Mouse (Mus musculus): Measurements from ENCODE around the gene Tecr. TPM values are rescaled to one million over a fixed set of nuclear protein-coding genes. Genes with fewer than 3 reads are reported as not detected.
A peak's percentile ranks its signal among the peaks of the same experiment; 100 is the strongest.
"Not testable (repeated sequence)": the region's sequence is repeated elsewhere in the genome, so short reads cannot be mapped to it uniquely, and the experiment has no call there.

Tecr gene
- polyA plus RNA-seq, 1 experiment from 2014 or later, result 445 TPM

DNA sequence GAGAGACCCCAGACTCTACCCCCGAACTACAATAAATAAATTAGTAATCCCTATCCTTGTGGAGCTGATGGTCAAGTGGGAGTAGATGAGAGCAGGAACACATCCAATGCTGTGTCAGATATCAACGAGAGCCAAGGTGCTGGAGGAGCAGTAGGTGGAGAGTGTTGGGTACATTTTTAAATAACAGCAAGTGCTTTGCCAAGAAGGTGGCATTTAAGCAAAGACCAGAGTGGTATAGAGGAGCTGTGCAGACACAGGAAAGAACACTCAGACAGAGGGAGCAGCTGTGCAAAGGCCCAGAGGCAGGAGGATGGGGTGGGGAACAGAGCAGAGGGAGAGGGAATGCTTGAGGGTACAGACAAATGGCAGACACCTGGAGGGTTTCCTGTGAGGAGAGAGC, 9.3 kb upstream of the Tecr start:
- Histone ChIP-seq H3K27me3 (replicated peaks) (no peaks in the 10 kb centered on the region), H3K9me3 (replicated peaks) (no peaks in the 10 kb centered on the region), H3K36me3 (peaks cover 20% of the 10 kb centered on the region), H3K27ac (ENCODE audit: poor library complexity, severe bottlenecking) (no peak overlapping the region), H3K4me3 (no peak overlapping the region), H3K4me1 (replicated peaks) (peaks cover 2% of the 10 kb centered on the region; the same call in 1 of the 2 replicates), H3K9ac (no peak overlapping the region), H3K4me2 (no peak overlapping the region)
- WGBS, result 75% methylated on average over 2 of the region's 2 CpGs
- no peak for ATAC-seq (ENCODE audit: insufficient number of reproducible peaks, low FRiP score)

DNA sequence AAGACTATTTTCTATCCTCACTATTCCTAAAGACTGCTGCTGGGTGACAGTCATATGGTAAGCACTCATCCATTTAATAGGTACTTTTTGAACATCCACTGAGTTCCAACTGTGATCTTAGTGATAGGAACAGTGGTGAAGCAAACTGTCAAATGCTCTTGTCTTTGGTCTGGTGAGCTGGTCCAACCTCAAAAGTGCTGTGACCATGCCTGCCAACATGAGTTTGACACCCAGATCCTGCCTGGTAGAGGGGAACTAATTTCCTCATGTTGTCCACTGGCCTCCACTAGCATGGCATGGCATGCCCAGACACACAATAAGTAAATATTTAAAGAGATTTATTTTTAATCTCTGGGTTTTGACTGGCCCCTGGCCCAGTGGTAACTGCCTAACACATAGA, 8.9 kb upstream of the Tecr start:
- Histone ChIP-seq H3K9ac (no peak overlapping the region), H3K9me3 (replicated peaks) (no peaks in the 10 kb centered on the region), H3K4me1 (replicated peaks) (no peaks in the 10 kb centered on the region), H3K27ac (ENCODE audit: poor library complexity, severe bottlenecking) (no peak overlapping the region), H3K4me3 (no peak overlapping the region), H3K4me2 (no peak overlapping the region), H3K36me3 (peaks cover 25% of the 10 kb centered on the region), H3K27me3 (replicated peaks) (no peaks in the 10 kb centered on the region)
- ATAC-seq (ENCODE audit: insufficient number of reproducible peaks, low FRiP score), result no peak

DNA sequence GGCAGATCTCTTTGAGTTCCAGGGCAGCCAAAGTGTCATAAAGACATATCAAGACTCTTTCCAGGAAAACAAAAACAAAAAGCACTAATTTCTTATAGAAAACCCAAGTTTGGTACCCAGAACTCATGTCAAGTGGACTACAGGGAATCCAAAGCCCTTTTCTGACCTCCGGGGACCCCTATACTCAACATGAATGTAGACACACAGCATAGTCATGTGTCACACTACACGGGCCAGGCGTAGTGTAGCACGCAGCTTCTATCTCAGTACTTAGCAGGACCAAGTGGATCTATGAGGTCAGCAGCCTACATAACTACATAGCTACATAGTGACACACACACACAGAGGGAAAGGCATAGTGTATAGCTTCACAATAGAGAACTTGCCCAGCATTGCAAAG, 5.9 kb upstream of the Tecr start:
- Histone ChIP-seq H3K27me3 (replicated peaks) (no peaks in the 10 kb centered on the region), H3K36me3 (peaks cover 44% of the 10 kb centered on the region), H3K4me1 (replicated peaks) (peaks cover 13% of the 10 kb centered on the region), H3K4me2 (no peak overlapping the region), H3K27ac (ENCODE audit: poor library complexity, severe bottlenecking) (no peak overlapping the region), H3K4me3 (no peak overlapping the region), H3K9me3 (replicated peaks) (no peaks in the 10 kb centered on the region), H3K9ac (no peak overlapping the region)
- WGBS, result 89% methylated on average over 4 of the region's 4 CpGs
- ATAC-seq (ENCODE audit: insufficient number of reproducible peaks, low FRiP score), result no peak

DNA sequence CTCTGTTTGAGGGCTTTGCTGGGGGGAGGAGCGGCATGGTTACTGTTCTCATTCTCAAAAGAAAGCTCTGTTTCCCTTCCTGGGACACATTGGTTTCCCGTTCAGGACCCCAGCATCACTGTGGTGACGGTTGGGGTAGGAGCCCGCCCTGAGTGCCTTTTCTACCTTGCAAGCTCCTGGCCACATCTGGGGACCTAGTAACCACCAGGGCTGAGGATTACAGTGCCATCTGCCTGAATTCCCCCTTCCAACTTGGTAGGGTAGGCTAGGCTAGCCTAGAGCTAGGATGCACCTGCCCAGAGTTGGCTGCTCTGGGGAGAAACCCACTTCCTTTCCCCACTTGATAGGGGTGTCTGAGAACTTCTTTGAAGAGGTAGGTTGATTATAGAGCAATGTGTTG, 4.2 kb upstream of the Tecr start:
- Histone ChIP-seq H3K4me2 (no peak overlapping the region), H3K27me3 (replicated peaks) (no peaks in the 10 kb centered on the region), H3K36me3 (peaks cover 44% of the 10 kb centered on the region), H3K4me1 (replicated peaks) (peaks cover 17% of the 10 kb centered on the region), H3K27ac (ENCODE audit: poor library complexity, severe bottlenecking) (no peak overlapping the region), H3K4me3 (no peak overlapping the region), H3K9me3 (replicated peaks) (no peaks in the 10 kb centered on the region), H3K9ac (no peak overlapping the region)
- WGBS, result 94% methylated on average over 4 of the region's 4 CpGs
- ATAC-seq (ENCODE audit: insufficient number of reproducible peaks, low FRiP score), result no peak

DNA sequence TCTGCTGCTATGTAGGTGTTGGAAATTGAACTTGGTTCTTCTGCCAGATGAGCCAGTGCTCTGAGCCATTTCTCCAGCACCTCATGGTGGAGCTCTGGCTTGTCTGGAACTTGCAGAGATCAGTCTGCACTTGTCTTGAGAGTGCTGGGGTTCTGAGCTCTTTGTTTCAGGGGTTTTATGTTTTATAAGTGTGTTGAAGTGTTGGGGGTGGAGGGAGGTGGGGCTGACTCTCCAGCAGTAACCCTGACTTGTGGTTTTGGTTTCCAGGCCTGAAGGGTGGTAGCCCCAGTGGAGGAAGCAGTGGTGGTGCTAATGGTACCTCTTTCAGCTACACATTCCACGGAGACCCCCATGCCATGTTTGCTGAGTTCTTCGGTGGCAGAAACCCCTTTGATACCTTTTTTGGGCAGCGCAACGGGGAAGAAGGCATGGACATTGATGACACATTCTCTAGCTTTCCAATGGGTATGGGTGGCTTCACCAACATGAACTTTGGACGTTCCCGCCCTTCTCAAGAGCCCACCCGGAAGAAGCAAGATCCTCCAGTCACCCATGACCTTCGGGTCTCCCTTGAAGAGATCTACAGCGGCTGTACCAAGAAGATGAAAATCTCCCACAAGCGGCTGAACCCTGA, 1.9 kb upstream of the Tecr start:
- Histone ChIP-seq H3K4me1 (replicated peaks) (peaks cover 19% of the 10 kb centered on the region), H3K27ac (ENCODE audit: poor library complexity, severe bottlenecking) (no peak overlapping the region), H3K9me3 (replicated peaks) (no peaks in the 10 kb centered on the region), H3K4me3 (peak overlapping the region; percentile 73), H3K9ac (peak overlapping the region; percentile 91), H3K4me2 (peak overlapping the region; percentile 80), H3K27me3 (replicated peaks) (no peaks in the 10 kb centered on the region), H3K36me3 (peaks cover 44% of the 10 kb centered on the region)
- no peak for ATAC-seq (ENCODE audit: insufficient number of reproducible peaks, low FRiP score)
- 92% methylated on average over 10 of the region's 10 CpGs for WGBS

DNA sequence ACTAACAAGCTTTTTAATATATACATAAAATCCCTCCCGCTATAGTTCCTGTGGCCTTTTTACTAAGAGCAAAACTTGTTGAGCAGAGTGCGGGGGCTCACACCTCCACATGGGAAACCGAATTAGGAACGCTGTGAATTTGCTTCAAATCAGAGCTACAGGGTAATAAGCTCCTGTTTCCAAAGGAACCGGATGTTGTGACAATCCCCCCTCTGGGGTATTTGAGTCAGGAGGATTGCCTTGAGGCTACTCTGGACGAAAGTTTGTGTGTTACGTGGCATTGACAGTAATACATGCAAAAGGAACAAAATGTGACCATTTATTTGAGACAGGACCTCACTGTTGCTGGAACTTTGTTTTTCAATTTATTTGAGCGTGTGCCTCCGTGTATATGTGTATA, 1.3 kb upstream of the Tecr start:
- Histone ChIP-seq H3K9ac (peak overlapping the region; percentile 91), H3K36me3 (peaks cover 41% of the 10 kb centered on the region), H3K27ac (ENCODE audit: poor library complexity, severe bottlenecking) (peak overlapping the region; percentile 99), H3K4me1 (replicated peaks) (peaks cover 19% of the 10 kb centered on the region), H3K27me3 (replicated peaks) (no peaks in the 10 kb centered on the region), H3K4me3 (peak overlapping the region; percentile 73), H3K4me2 (peak overlapping the region; percentile 80), H3K9me3 (replicated peaks) (no peaks in the 10 kb centered on the region)
- 31% methylated on average over 9 of the region's 9 CpGs for WGBS
- no peak for ATAC-seq (ENCODE audit: insufficient number of reproducible peaks, low FRiP score)

DNA sequence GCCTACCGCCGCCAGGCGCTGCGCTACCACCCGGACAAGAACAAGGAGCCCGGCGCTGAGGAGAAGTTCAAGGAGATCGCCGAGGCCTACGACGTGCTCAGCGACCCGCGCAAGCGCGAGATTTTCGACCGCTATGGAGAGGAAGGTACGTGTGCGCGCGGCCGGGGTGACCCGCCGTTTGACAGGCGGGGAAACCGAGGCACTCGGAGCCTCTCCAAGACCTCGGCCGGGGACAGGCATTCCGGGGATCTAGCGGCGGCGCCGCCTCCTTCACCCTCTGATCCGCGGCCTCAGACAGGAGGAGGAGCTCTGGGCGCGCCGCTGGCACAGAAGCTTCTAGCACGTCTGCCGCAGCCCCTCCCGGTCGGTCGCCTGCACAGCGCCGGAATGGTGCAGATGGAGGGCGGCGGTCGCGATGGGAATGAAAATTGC, 643 bp upstream of the Tecr start:
- H3K27ac ChIP-seq (ENCODE audit: poor library complexity, severe bottlenecking), result peak overlapping the region; percentile 99
- peak; percentile 83 for ATAC-seq (ENCODE audit: insufficient number of reproducible peaks, low FRiP score)
- 0% methylated on average over 51 of the region's 51 CpGs for WGBS
- H3K36me3 ChIP-seq, result peaks cover 36% of the 10 kb centered on the region
- H3K27me3 ChIP-seq (replicated peaks), result no peaks in the 10 kb centered on the region
- no peaks in the 10 kb centered on the region for H3K9me3 ChIP-seq (replicated peaks)
- peak overlapping the region; percentile 91 for H3K9ac ChIP-seq
- H3K4me2 ChIP-seq, result peak overlapping the region; percentile 80
- peak overlapping the region; percentile 73 for H3K4me3 ChIP-seq
- peaks cover 19% of the 10 kb centered on the region for H3K4me1 ChIP-seq (replicated peaks)

DNA sequence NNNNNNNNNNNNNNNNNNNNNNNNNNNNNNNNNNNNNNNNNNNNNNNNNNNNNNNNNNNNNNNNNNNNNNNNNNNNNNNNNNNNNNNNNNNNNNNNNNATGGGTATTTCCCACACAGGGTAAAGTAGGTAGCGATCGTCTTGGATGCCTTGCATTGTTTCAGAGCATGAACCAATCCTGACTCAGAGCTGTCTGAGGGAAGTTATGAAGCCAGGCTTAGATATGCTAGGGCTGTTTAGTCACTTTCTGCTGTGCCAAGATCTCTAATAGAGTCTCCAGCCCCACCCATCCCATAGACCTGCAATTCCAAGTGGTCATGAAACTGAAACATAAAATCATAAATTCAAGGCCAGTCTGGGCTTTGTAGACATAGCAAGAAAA, 5.1 kb downstream of the Tecr start:
- no peaks in the 10 kb centered on the region for H3K9me3 ChIP-seq (replicated peaks)
- no peak for ATAC-seq (ENCODE audit: insufficient number of reproducible peaks, low FRiP score)
- 56% methylated on average over 2 of the region's 2 CpGs for WGBS
- H3K4me3 ChIP-seq, result no peak overlapping the region
- no peaks in the 10 kb centered on the region for H3K36me3 ChIP-seq
- H3K4me1 ChIP-seq (replicated peaks), result peaks cover 23% of the 10 kb centered on the region
- no peaks in the 10 kb centered on the region for H3K27me3 ChIP-seq (replicated peaks)
- no peak overlapping the region for H3K27ac ChIP-seq (ENCODE audit: poor library complexity, severe bottlenecking)
- no peak overlapping the region for H3K4me2 ChIP-seq
- no peak overlapping the region for H3K9ac ChIP-seq

DNA sequence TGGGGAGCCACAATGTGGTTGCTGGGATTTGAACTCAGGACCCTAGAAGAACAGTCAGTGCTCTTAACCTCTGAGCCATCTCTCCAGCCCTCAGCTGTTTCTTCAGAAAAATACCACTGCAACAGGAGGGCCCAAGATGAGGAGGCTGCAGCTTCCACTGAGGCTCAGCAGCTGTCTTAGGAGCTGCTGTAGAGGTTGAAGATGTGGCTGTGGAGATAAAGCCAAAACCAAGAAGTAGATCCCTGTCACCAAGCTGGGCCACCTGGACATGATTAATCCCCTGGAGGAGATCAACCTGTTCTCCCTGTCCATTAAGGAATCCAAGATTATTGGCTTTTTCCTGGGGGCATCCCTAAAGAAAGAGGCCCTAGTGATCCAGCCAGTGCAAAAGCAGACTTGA, 8.0 kb downstream of the Tecr start:
- Histone ChIP-seq H3K36me3 (no peaks in the 10 kb centered on the region), H3K4me1 (replicated peaks) (peaks cover 17% of the 10 kb centered on the region; the same call in 1 of the 2 replicates), H3K27me3 (replicated peaks) (no peaks in the 10 kb centered on the region), H3K9ac (no peak overlapping the region), H3K4me2 (no peak overlapping the region), H3K27ac (ENCODE audit: poor library complexity, severe bottlenecking) (no peak overlapping the region), H3K4me3 (no peak overlapping the region), H3K9me3 (replicated peaks) (no peaks in the 10 kb centered on the region)
- no peak for ATAC-seq (ENCODE audit: insufficient number of reproducible peaks, low FRiP score)

DNA sequence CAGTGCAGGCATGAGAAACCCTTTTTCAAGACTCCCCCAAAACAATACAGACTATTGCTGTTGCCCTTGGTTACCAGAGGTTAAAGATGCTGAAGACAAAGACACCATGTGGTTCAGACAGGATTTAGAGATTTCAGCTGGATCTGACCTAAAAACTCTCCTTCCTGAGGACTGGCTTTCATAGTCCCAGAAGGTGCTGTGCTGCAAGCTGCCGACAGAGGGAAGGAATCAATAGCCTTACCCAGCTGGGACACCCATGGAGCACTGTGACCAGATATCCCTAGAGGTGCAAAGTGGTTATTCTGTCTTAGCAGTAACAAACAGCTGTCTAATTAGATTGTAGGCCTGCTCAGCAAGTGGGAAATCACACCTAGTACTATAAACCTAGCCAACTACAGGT, 9.6 kb downstream of the Tecr start:
- Histone ChIP-seq H3K4me1 (replicated peaks) (peaks cover 21% of the 10 kb centered on the region), H3K27ac (ENCODE audit: poor library complexity, severe bottlenecking) (no peak overlapping the region), H3K9ac (no peak overlapping the region), H3K27me3 (replicated peaks) (no peaks in the 10 kb centered on the region), H3K36me3 (no peaks in the 10 kb centered on the region), H3K4me3 (no peak overlapping the region), H3K9me3 (replicated peaks) (no peaks in the 10 kb centered on the region), H3K4me2 (no peak overlapping the region)
- 6% methylated on average over 1 of the region's 1 CpGs for WGBS
- no peak for ATAC-seq (ENCODE audit: insufficient number of reproducible peaks, low FRiP score)

DNA sequence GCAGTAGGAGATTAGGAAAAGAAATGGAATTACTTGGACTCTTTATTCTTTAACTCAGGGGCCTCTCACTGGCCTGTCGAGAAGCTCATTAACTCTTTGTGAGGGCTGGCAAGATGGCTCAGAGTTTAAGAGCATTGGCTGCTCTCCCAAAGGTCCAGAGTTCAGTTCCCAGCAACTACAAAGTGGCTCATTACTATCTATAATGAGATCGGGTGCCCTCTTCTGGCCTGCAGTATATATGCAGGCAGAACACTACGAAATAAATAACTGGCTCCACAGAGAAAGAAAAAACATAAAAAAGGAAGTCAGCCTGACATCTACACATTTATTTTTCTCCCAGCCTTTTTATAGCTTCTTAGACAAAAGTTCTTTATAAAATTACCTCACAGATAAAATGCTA, 11.4 kb downstream of the Tecr start:
- no peak overlapping the region for H3K4me3 ChIP-seq
- no peaks in the 10 kb centered on the region for H3K9me3 ChIP-seq (replicated peaks)
- H3K9ac ChIP-seq, result no peak overlapping the region
- H3K36me3 ChIP-seq, result peaks cover 6% of the 10 kb centered on the region; the same call in 1 of the 2 replicates
- H3K4me1 ChIP-seq (replicated peaks), result peaks cover 29% of the 10 kb centered on the region
- no peak overlapping the region for H3K27ac ChIP-seq (ENCODE audit: poor library complexity, severe bottlenecking)
- H3K4me2 ChIP-seq, result no peak overlapping the region
- H3K27me3 ChIP-seq (replicated peaks), result no peaks in the 10 kb centered on the region
- no peak for ATAC-seq (ENCODE audit: insufficient number of reproducible peaks, low FRiP score)
- WGBS, result 20% methylated on average over 3 of the region's 3 CpGs

DNA sequence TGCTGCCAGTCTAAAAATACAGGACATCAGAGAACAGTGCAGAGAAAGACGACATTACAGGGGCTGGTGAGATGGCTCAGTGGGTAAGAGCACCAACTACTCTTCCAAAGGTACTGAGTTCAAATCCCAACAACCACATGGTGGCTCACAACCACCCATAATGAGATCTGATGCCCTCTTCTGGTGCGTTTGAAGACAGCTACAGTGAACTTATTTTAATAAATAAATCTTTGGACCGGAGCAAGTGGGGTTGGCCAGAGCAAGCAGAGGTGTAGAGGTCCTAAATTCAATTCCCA, 12.8 kb downstream of the Tecr start:
- not testable (repeated sequence) for H3K9me3 ChIP-seq (replicated peaks); ATAC-seq (ENCODE audit: insufficient number of reproducible peaks, low FRiP score); H3K27me3 ChIP-seq (replicated peaks)
- Histone ChIP-seq H3K4me2 (peak overlapping the region; percentile 86), H3K9ac (peak overlapping the region; percentile 76), H3K27ac (ENCODE audit: poor library complexity, severe bottlenecking) (peak overlapping the region; percentile 93), H3K4me1 (replicated peaks) (peaks cover 26% of the 10 kb centered on the region), H3K4me3 (peak overlapping the region; percentile 92), H3K36me3 (peaks cover 15% of the 10 kb centered on the region; the same call in 1 of the 2 replicates)
- 47% methylated on average over 3 of the region's 3 CpGs for WGBS
